Mouse (Mus musculus) stomach, adult 2 months (tissue): ENCODE data around the gene Spata31d1b. TPM values are rescaled to one million over a fixed set of nuclear protein-coding genes. Genes with fewer than 3 reads are reported as not detected.

Experiments
- polyA plus RNA-seq: library from polyadenylated mRNA; depleted of rRNA; stranded (reverse); fragments of >200 nt; gene quantifications from 2 replicates; pipeline ENCODE4 v1.2.3, GENCODE M21; 2012; rRNA removed

Gene Spata31d1b
- 0.02 TPM in 1 of 2 replicates, not detected in the other for polyA plus RNA-seq

GRCm38 (mm10) chr13:59711984-59712383 is at the start of gene Spata31d1b:
Gene Spata31d1b (plus strand): TSS chr13:59712284.

DNA sequence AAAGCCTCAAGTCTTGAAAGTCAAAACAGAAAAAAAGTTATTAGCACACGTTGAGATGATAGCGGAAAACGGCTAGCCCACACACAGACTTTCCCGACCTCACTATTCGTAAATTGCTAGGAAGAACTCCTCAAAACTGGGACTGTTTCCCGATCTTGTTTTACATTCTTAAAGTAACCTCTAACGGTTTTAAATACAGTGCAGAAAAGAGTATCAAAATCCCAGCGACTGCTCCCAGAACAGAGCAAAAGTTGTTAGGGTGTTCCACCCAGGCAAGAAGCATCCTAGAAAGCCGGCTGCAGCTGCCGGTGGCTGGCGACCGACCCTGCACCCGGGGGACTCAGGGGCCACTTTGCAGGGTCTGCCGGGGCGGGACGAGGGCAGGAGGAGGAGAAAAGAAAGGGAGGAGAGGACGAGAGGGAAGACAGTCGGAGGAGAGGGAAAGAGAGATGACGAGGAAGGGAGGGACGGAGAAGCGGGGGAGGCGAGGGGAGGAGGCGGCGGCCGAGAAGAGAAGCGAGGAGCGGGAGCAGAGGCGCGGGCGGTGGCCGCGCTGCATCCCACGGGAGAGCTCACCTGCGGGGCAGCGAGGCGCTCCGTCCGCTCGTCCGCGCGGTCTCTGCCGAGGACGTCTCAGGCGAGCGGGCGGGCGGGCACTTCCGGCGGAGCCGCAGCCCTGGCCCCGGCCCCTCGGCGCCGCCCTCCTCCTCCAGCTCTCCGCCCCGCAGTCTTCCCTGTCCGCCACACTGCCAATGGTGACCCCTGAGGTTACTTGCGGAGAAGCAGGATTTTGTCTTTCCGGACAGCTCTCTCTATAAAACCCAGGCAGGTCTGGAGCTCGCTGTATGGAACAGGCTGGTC is 36.7 kb upstream of the Spata31d1b start, which contains the start of gene Golm1:
Golm1 (minus strand) TSS at position 661 of the 861 bp plus-strand sequence.

DNA sequence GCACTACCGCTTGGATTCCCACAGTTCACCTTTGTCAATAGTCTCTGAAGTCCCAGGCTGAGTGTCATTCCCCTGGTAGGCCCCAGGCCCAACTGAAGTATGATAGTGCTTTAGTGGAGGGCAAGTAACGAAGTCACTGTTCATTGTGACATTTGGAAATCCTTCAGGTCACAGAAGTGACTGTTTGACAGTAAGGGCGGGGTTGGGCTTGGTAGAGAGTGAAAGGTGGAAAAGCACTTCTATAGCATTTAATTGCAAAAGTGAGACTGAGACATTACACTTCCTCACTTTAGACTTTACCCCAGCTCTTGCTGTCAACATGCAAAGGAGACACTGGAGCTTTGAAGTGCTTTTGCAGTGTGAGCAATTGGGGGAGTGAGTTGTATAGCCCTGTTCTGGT is 18.1 kb upstream of the Spata31d1b start, which contains the start of gene 4921517D22Rik:
4921517D22Rik (minus strand) TSS at position 101 of the 400 bp plus-strand sequence.

GRCm38 (mm10) chr13:59710230-59710629 is 1.9 kb upstream of the Spata31d1b start, which contains the start of gene Spata31d1a:
Gene Spata31d1a (minus strand): TSS chr13:59710330.

DNA sequence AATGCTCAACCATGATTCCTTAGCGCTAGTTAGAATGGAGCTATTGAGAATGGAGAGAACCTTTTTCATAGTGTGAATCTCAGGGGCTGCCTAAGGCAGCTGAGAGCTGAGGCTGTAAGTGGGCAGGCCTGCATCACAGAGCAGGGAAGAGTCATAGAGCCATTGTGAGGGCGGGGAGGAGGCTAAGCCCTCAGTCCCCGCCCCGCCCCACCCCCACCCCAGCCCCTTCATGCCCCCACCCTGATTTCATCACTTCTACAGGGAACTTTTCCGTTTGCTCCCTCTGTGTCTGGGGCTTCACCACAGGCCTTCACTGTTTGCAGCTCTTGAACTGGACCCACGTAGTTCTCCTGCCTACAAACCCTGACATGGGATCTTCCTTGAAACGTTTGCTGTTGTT is 19.6 kb downstream of the Spata31d1b start, which contains the start of gene Spata31d1d:
Spata31d1d (minus strand) TSS at position 101 of the 400 bp plus-strand sequence.

DNA sequence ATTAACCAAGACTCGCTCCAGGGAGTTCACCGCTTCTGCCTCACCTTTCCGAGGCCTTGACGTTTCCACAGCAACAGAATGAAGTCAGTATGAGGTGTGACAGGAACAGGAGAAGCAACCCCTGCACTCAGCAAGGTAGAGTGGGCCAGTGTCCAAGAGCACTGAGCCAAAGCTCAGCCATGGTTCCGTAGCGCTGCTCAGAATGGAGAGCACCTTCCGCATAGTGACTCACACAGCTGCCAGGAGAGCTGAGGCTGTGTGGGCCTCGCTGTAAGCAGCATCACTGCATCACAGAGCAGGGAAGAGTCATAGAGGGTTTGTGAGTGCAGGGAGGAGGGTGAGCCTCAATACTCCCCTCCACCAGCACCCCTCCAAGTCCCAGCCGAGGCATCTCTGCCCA is 34.6 kb downstream of the Spata31d1b start, which contains the start of gene 1700014D04Rik:
1700014D04Rik (minus strand) TSS at position 42 of the 400 bp plus-strand sequence.

Other genes with a start within 250 kb of the Spata31d1b start
- gene Agtpbp1, start 127.1 kb upstream of the Spata31d1b start, polyA plus RNA-seq, result 1.0 and 1.5 TPM in 2 replicates
- 8.2 and 11.1 TPM in 2 replicates for gene Naa35, start 127.0 kb upstream of the Spata31d1b start, polyA plus RNA-seq
- gene Golm1, start 36.5 kb upstream of the Spata31d1b start, polyA plus RNA-seq, result 27.7 and 38.3 TPM in 2 replicates
- not detected in 2 replicates for gene 4921517D22Rik, start 18.2 kb upstream of the Spata31d1b start, polyA plus RNA-seq
- gene Spata31d1a, start 2.0 kb upstream of the Spata31d1b start, polyA plus RNA-seq, result not detected in 2 replicates
- not detected in 2 replicates for gene Spata31d1d, start 19.5 kb downstream of the Spata31d1b start, polyA plus RNA-seq
- not detected in 2 replicates for gene 1700014D04Rik, start 34.5 kb downstream of the Spata31d1b start, polyA plus RNA-seq
- 26.5 and 27.6 TPM in 2 replicates for gene Isca1, start 57.5 kb downstream of the Spata31d1b start, polyA plus RNA-seq
- gene Gm49354, start 70.0 kb downstream of the Spata31d1b start, polyA plus RNA-seq, result not detected in 2 replicates
- gene Tut7, start 110.9 kb downstream of the Spata31d1b start, polyA plus RNA-seq, result 6.8 and 8.3 TPM in 2 replicates